Mouse (Mus musculus) olfactory bulb, adult 2 months (tissue): ENCODE measurements around the gene Ralgps2.

Experiments used
- CTCF ChIP-seq: fragments of 200-500 bp; IDR thresholded peaks from 2 replicates; pipeline ENCODE4 v1.5.1; 2012; ENCODE audit warnings: low read depth, mild to moderate bottlenecking, low read length, moderate library complexity; ENCODE audit not compliant: insufficient read depth
- POLR2A ChIP-seq: fragments of 200-500 bp; IDR thresholded peaks from 2 replicates; pipeline ENCODE4 v1.6.1; 2012; ENCODE audit warnings: mild to moderate bottlenecking, low read depth, low read length, moderate library complexity; ENCODE audit not compliant: insufficient read depth

- TF ChIP-seq POLR2A = no peak
- TF ChIP-seq CTCF = no peak
Observed at GRCm38 (mm10) chr1:156860266-156860665, 79.2 kb downstream of the Ralgps2 start.
